Mouse (Mus musculus) limb, embryonic 10.5 days (tissue): ENCODE results near the gene Itm2b. TPM values are rescaled to one million over a fixed set of nuclear protein-coding genes. Genes with fewer than 3 reads are reported as not detected.

Source experiments
- DNase-seq: peaks from one replicate; pipeline ENCODE4 v3.0.0-alpha.2; 2017; ENCODE audit warnings: low spot score
- H3K27ac ChIP-seq: fragments of 300-500 bp; sonication (generic); 2 replicates; pipeline ENCODE4 v1.5.1; 2016; ENCODE audit warnings: mild to moderate bottlenecking
- H3K27me3 ChIP-seq: fragments of 300-500 bp; sonication (generic); 2 replicates; pipeline ENCODE4 v1.6.1; 2016; ENCODE audit warnings: low read depth, mild to moderate bottlenecking; ENCODE audit not compliant: poor library complexity, severe bottlenecking
- H3K36me3 ChIP-seq: fragments of 300-500 bp; sonication (generic); 2 replicates; pipeline ENCODE4 v1.6.1; 2016; ENCODE audit warnings: mild to moderate bottlenecking, moderate library complexity
- H3K4me1 ChIP-seq: fragments of 300-500 bp; sonication (generic); 2 replicates; pipeline ENCODE4 v1.6.1; 2016
- H3K4me3 ChIP-seq: fragments of 300-500 bp; sonication (generic); 2 replicates; pipeline ENCODE4 v1.5.1; 2016; ENCODE audit warnings: mild to moderate bottlenecking, moderate library complexity
- H3K9me3 ChIP-seq: fragments of 300-500 bp; sonication (generic); replicated peaks from 2 replicates; pipeline ENCODE4 v1.6.1; 2016; ENCODE audit warnings: mild to moderate bottlenecking
- WGBS: fragments of 180-500 bp; shearing (Covaris S2); methylation state at CpG from one replicate; pipeline ENCODE4 v1.1.7; 2016; 5-methylcytosine and 5-hydroxymethylcytosine counted together
- polyA plus RNA-seq: library from polyadenylated mRNA; unstranded; fragments of >200 nt; fragmentation: Nextera tagmentation; extraction: Ambion mirVana; gene quantifications from 2 replicates; pipeline ENCODE4 v1.2.1, GENCODE M21; 2016

Itm2b gene
- polyA plus RNA-seq, 1 experiment from 2014 or later, result 269 TPM

DNA sequence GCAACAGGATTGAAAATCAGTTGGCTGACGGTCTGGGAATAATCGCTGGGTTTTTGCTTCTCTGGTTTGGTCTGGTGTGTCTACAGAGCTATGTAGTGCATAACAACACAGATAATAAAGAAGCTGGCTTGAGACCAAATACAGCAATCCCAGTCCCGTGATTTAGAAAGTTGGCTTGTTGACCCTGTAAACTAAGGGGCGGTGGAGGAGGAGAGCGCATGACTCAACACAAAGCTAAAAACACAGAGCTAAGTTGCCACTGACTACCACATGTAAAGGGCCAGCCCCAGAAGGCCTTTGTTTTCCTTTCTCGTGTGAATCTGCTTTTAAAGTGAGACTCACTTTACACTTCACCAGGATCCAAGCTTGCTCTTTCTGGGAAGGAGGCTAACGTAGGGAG is 3.5 kb upstream of the Itm2b start:
- H3K36me3 ChIP-seq, result no peaks in the 10 kb centered on the region
- no peak overlapping the region for H3K4me3 ChIP-seq
- H3K4me1 ChIP-seq, result peaks cover 10% of the 10 kb centered on the region
- DNase-seq, result no peak
- H3K27ac ChIP-seq, result no peak overlapping the region
- 59% methylated on average over 7 of the region's 7 CpGs for WGBS
- no peaks in the 10 kb centered on the region for H3K27me3 ChIP-seq
- H3K9me3 ChIP-seq, result no peaks in the 10 kb centered on the region

DNA sequence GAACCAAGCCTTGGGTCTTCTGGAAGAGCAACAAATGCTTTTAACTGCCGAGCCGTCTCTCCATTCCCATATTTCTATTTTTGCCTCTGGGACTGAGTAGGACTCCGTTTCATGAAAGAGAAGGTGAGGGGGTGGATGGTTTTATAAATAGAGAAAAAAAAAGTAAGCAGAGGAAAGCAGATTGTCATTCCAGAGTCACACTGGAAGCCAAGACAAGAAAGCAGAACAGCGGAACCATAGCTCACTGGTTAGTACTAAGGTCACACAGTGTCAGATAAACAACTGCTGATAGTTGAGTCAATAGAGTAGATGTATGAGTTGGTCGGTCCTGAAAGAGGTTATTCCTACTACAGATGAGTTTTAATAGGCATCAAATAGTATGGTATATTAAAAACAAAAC is 1.4 kb upstream of the Itm2b start:
- Histone ChIP-seq H3K27me3 (no peaks in the 10 kb centered on the region), H3K36me3 (no peaks in the 10 kb centered on the region), H3K4me1 (peaks cover 22% of the 10 kb centered on the region), H3K4me3 (no peak overlapping the region), H3K27ac (no peak overlapping the region), H3K9me3 (no peaks in the 10 kb centered on the region)
- 93% methylated on average over 5 of the region's 5 CpGs for WGBS
- DNase-seq, result no peak

DNA sequence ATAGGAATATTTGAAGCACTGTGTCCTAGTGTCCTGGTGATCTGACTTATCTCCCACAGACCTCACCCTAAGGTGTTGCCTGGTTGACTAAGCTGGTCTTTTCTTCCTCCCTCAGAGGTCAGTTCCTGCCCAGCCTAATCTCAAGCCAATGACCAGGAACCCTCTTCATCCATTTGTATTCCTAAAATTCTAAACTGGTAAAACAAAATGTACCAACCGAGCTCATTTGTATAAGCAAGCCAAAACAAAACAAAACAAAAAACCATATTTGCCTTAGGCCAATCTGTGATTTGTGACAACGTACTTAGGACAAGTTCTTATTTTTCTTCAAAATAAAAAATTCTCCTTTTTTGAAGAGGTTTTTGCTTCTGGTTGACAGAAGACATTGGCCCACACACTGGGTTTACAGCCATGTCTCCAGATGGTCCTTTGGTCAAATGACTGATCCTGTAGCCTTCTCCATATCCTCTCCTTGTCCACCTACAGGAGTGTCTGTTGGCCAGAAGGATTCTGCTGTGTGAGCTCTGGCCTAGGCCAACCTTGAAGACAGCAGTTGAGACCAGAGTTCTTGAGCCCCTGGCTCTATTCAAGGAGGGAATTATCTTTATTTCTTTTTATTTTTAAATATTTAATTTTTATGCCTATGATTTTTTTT is 758 bp upstream of the Itm2b start:
- Histone ChIP-seq H3K4me3 (peak overlapping the region; percentile 92), H3K9me3 (no peaks in the 10 kb centered on the region), H3K4me1 (peaks cover 22% of the 10 kb centered on the region), H3K27me3 (no peaks in the 10 kb centered on the region), H3K27ac (peak overlapping the region; percentile 95), H3K36me3 (no peaks in the 10 kb centered on the region)
- WGBS, result 85% methylated on average over 2 of the region's 2 CpGs
- no peak for DNase-seq

DNA sequence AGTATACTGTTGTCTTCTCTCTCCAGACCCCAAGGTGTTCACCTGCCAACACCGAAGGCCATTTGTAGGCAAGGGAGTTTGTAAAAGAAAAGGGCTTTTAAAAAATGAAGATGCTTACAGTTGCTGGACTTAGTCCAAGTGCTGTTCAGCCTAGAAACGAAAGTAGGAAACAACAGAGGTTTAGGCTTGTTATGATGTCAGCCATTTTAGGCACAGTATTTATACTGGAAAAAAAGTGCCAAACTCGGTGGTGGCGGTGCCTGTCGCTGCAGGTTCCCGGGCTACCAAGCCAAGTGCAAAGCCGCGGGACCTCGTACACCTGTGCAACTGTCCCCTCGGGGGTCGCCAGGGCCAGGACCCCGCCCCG is 560 bp downstream of the Itm2b start:
- no peak for DNase-seq
- Histone ChIP-seq H3K4me1 (peaks cover 22% of the 10 kb centered on the region), H3K27me3 (no peaks in the 10 kb centered on the region), H3K27ac (peak overlapping the region; percentile 95), H3K4me3 (peak overlapping the region; percentile 92), H3K36me3 (peaks cover 8% of the 10 kb centered on the region; the same call in 1 of the 2 replicates), H3K9me3 (no peaks in the 10 kb centered on the region)
- WGBS, result under 1% methylated on average over 13 of the region's 13 CpGs

DNA sequence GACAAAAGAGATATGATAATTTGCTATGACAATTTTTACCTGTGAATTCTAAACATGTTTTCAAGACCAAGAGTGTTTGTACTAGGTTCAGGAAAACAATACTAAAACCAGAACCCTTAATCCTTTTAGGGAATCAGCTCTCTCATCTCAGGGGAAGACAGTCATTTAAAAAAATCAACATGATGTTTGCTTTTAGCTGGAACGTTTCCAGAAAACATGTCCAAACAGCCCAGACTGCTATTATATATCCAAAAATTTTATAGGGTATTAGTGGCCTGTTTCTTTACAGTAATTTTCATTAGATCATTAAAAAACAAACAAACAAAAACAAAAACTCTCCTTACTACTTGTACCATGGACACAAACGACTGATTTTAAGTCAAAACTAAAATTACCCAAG is 1.3 kb downstream of the Itm2b start:
- peaks cover 22% of the 10 kb centered on the region for H3K4me1 ChIP-seq
- 59% methylated on average over 2 of the region's 2 CpGs for WGBS
- H3K9me3 ChIP-seq, result no peaks in the 10 kb centered on the region
- peak overlapping the region; percentile 92 for H3K4me3 ChIP-seq
- no peaks in the 10 kb centered on the region for H3K27me3 ChIP-seq
- DNase-seq, result no peak
- no peak overlapping the region for H3K27ac ChIP-seq
- H3K36me3 ChIP-seq, result peaks cover 15% of the 10 kb centered on the region

- no peaks in the 10 kb centered on the region for H3K9me3 ChIP-seq
- H3K27me3 ChIP-seq, result no peaks in the 10 kb centered on the region
- no peak overlapping the region for H3K4me3 ChIP-seq
- H3K4me1 ChIP-seq, result peaks cover 22% of the 10 kb centered on the region
- DNase-seq, result no peak
- peaks cover 25% of the 10 kb centered on the region for H3K36me3 ChIP-seq
- no peak overlapping the region for H3K27ac ChIP-seq
- WGBS, result 72% methylated on average over 9 of the region's 9 CpGs
Observed at GRCm38 (mm10) chr14:73382699-73383098, 2.4 kb downstream of the Itm2b start.

DNA sequence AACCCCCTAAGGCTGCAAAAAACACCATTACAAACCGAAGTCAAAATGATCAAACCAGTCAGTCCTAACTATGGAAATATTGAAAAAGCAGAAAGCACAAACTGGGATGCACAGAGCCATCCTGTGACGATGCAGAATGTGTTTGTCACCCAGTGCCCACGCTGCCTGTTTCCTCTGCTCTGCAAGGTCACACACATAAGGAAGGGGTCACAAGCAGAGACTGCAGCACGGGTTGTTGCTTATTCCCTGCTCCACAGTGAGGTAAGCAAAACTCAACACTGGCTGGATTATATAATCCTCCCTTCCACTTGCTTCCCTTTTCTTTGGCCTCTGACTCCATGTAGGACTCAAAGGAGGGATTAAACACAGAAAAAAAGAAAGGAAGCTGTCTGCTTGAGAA is 3.5 kb downstream of the Itm2b start:
- H3K36me3 ChIP-seq, result peaks cover 25% of the 10 kb centered on the region
- no peaks in the 10 kb centered on the region for H3K27me3 ChIP-seq
- H3K4me1 ChIP-seq, result peaks cover 22% of the 10 kb centered on the region
- WGBS, result 73% methylated on average over 4 of the region's 4 CpGs
- no peak overlapping the region for H3K27ac ChIP-seq
- H3K4me3 ChIP-seq, result no peak overlapping the region
- H3K9me3 ChIP-seq, result no peaks in the 10 kb centered on the region
- DNase-seq, result no peak

DNA sequence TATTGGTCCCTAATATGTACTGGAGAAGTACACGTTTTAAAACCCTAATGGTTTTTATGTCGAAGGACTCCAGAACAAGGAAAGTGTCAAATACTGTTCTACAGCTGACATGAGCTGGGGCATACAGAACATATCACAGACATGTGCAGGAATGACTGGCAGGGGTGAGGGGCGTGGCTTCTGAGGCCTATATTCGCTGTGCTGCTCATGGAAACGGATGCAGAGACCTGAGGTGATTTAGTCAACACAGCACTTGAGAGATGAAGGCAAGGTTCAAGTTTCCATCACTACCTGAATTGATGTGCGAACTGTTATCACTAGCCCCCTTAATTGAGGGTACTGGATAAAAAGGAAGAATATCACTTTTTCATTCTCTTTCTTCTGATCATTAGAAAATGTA is 7.3 kb downstream of the Itm2b start:
- no peaks in the 10 kb centered on the region for H3K9me3 ChIP-seq
- no peak for DNase-seq
- H3K27me3 ChIP-seq, result no peaks in the 10 kb centered on the region
- no peak overlapping the region for H3K27ac ChIP-seq
- 94% methylated on average over 6 of the region's 6 CpGs for WGBS
- peaks cover 28% of the 10 kb centered on the region for H3K36me3 ChIP-seq
- H3K4me1 ChIP-seq, result peaks cover 15% of the 10 kb centered on the region
- no peak overlapping the region for H3K4me3 ChIP-seq

DNA sequence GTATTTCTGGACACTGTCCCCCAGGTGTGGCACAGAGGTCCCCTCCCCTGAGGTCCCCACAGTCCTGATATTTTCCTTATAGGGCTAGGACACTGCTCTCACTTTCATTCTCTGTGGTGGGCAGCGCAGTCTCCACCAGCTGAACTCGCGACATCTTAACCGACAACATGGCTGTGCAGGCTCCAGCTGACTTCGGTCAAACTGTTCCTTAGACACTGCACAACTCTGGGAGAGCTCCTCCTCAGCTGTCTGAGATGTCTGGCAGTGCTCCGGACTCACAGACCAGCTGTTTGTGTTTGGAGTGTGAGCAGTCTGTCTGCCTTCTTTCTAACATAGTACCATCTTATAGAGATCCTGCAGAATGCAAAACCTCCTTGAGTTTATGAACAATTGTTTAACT is 8.2 kb downstream of the Itm2b start:
- Histone ChIP-seq H3K36me3 (peaks cover 28% of the 10 kb centered on the region), H3K27me3 (no peaks in the 10 kb centered on the region), H3K27ac (no peak overlapping the region), H3K4me3 (no peak overlapping the region), H3K9me3 (no peaks in the 10 kb centered on the region), H3K4me1 (peaks cover 10% of the 10 kb centered on the region)
- no peak for DNase-seq
- WGBS, result 94% methylated on average over 6 of the region's 6 CpGs

- H3K9me3 ChIP-seq, result no peaks in the 10 kb centered on the region
- H3K27me3 ChIP-seq, result no peaks in the 10 kb centered on the region
- peaks cover 10% of the 10 kb centered on the region for H3K4me1 ChIP-seq
- no peak overlapping the region for H3K4me3 ChIP-seq
- H3K36me3 ChIP-seq, result peaks cover 36% of the 10 kb centered on the region
- DNase-seq, result no peak
- H3K27ac ChIP-seq, result no peak overlapping the region
- WGBS, result 85% methylated on average over 8 of the region's 8 CpGs
Observed at GRCm38 (mm10) chr14:73375903-73376302, 9.2 kb downstream of the Itm2b start.

DNA sequence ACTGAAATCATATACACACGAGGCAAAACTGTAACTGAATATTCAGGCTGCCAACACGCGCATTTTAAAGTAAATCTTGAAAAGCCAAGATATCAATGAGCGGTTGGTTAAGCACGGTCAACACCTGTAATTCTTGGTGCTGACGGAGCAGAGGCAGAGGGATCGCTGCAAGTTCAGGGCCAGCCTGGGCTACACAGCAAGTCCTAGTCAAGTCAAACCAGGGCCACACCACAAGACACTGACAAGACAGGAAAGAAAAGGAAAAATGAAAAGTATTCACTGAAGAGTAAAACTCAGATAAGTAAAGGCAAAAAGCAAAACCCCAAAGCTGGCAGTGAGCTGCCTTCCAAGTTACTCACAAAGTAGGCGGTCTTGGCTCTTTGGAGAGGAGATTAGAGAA is 9.6 kb downstream of the Itm2b start:
- no peaks in the 10 kb centered on the region for H3K9me3 ChIP-seq
- DNase-seq, result no peak
- no peak overlapping the region for H3K4me3 ChIP-seq
- 95% methylated on average over 8 of the region's 8 CpGs for WGBS
- H3K36me3 ChIP-seq, result peaks cover 39% of the 10 kb centered on the region
- peaks cover 10% of the 10 kb centered on the region for H3K4me1 ChIP-seq
- H3K27me3 ChIP-seq, result no peaks in the 10 kb centered on the region
- H3K27ac ChIP-seq, result no peak overlapping the region

DNA sequence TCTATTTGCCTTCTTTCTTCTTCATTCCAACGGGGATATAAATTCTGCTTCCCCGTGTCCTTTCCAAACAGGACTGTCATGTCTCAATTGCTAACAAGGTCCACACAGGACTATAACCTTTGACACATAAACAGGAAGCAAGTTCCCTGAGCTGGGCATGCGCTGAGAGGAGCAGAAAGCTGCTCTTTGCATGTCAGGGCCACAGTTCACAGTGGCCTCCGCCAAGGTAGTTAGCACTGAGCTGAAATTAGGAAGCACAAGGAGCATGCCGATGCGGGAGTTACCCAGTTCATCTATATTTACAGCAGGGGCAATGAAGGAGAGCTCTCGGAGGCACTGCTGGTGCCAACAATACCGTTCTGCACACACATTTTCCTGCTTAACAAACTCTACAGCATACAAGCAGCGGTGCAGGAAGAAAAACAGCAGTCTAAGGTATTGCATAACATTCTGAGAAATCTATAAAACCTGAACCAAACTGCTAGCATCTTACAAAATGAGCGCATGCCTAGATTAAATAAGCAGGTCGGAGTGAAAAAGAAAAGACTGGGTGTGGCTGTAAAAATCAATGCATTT is 10.7 kb downstream of the Itm2b start:
- no peak overlapping the region for H3K27ac ChIP-seq
- H3K9me3 ChIP-seq, result no peaks in the 10 kb centered on the region
- H3K4me3 ChIP-seq, result no peak overlapping the region
- peaks cover 10% of the 10 kb centered on the region for H3K4me1 ChIP-seq
- H3K27me3 ChIP-seq, result no peaks in the 10 kb centered on the region
- H3K36me3 ChIP-seq, result peaks cover 36% of the 10 kb centered on the region
- no peak for DNase-seq
- WGBS, result 68% methylated on average over 11 of the region's 11 CpGs

- 84% methylated on average over 8 of the region's 8 CpGs for WGBS
- peaks cover 34% of the 10 kb centered on the region for H3K36me3 ChIP-seq
- DNase-seq, result no peak
Observed at GRCm38 (mm10) chr14:73373606-73374005, 11.5 kb downstream of the Itm2b start.

DNA sequence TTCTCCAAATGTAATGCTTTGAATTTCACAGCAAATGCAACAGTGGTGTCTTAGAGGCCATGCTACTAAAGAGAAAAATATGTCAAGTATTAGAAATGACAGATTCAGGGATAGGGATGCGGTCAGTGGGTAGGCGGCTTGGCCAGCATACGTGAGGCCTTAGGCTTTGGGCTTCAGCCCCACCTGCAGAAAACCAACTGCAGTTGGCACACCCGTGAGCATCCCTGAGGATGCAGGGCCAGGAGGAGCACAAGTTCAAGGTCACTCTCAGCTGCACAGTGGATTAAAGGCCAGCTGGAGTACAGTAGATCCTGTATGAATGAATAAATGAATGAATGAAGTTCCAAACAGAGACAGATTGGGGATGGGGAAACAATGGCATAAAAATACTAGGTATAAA is 12.1 kb downstream of the Itm2b start:
- Histone ChIP-seq H3K27me3 (no peaks in the 10 kb centered on the region), H3K27ac (no peak overlapping the region), H3K36me3 (peaks cover 35% of the 10 kb centered on the region), H3K9me3 (no peaks in the 10 kb centered on the region), H3K4me1 (peaks cover 10% of the 10 kb centered on the region), H3K4me3 (no peak overlapping the region)
- 97% methylated on average over 4 of the region's 4 CpGs for WGBS
- no peak for DNase-seq

More at GRCm38 (mm10) chr14:73373606-73374005, 11.5 kb downstream of the Itm2b start:
- Histone ChIP-seq H3K9me3 (no peaks in the 10 kb centered on the region), H3K27me3 (no peaks in the 10 kb centered on the region), H3K4me1 (peaks cover 10% of the 10 kb centered on the region), H3K4me3 (no peak overlapping the region), H3K27ac (no peak overlapping the region)
